Comparison of ENCODE assay signal across 8 mouse cellular contexts in genomic region chr6:134791251-134792118, GRCm38 (mm10). TPM values are rescaled to one million over a fixed set of nuclear protein-coding genes. Genes with fewer than 3 reads are reported as not detected.
DNase-seq lines count a peak whose midpoint lies in the region; ATAC-seq and TF ChIP-seq lines count a peak whose summit lies in the region.

No protein-coding gene starts in this region.

- H3K27me3 ChIP-seq in liver, postnatal 0 days (ENCODE audit: insufficient read depth, low read length) = no peaks in the 10 kb centered on the region
- H3K27me3 ChIP-seq in neural tube, embryonic 11.5 days (ENCODE audit: control insufficient read depth, insufficient read depth, low read length) = no peaks in the 10 kb centered on the region

- H3K36me3 ChIP-seq in liver, postnatal 0 days (replicated peaks; ENCODE audit: insufficient read depth, low read length) = no peaks in the 10 kb centered on the region
- H3K36me3 ChIP-seq in neural tube, embryonic 11.5 days (ENCODE audit: control insufficient read depth, insufficient read depth, low read length) = no peaks in the 10 kb centered on the region

- TF ChIP-seq CTCF in liver, postnatal 0 days (IDR thresholded peaks at IDR 0.05; ENCODE audit: low read depth) = no peak

- peak; percentile 38 for ATAC-seq in liver, postnatal 0 days
- no peak for ATAC-seq in neural tube, embryonic 11.5 days (ENCODE audit: insufficient read depth, low FRiP score, low TSS enrichment)

- H3K9me3 ChIP-seq in liver, postnatal 0 days (ENCODE audit: low read length) = no peaks in the 10 kb centered on the region
- no peaks in the 10 kb centered on the region for H3K9me3 ChIP-seq in neural tube, embryonic 11.5 days (ENCODE audit: control insufficient read depth, low read length)

- DNase-seq in CD4-positive, CD25-positive, alpha-beta regulatory T cell, adult 2 months (ENCODE audit: low read depth, low spot score) = peak; percentile 69
- DNase-seq in R1 (ENCODE audit: low read depth, low spot score) = peak; percentile 68
- DNase-seq in embryo, embryonic 10 days (ENCODE audit: low spot score) = peak; percentile 36
- peak; percentile 46 for DNase-seq in heart, adult 8-10 months (ENCODE audit: low spot score)
- DNase-seq in kidney, adult 11 months = peak; percentile 55
- DNase-seq in liver, postnatal 0 days = peak; percentile 53
- peak; percentile 41 for DNase-seq in neural tube, embryonic 11.5 days (ENCODE audit: low spot score)
- peak; percentile 47 for DNase-seq in yolk sac, embryonic 10.5 days (ENCODE audit: low spot score)

- TF ChIP-seq EP300 in liver, postnatal 0 days (IDR thresholded peaks at IDR 0.05; ENCODE audit: low read depth) = peak; percentile 44; the same call in 1 of the 2 replicates

- H3K27ac ChIP-seq in liver, postnatal 0 days (ENCODE audit: low read depth) = peak overlapping the region; percentile 99
- H3K27ac ChIP-seq in neural tube, embryonic 11.5 days (ENCODE audit: low read depth, low read length) = peak overlapping the region; percentile 89

- peak overlapping the region; percentile 92 for H3K4me2 ChIP-seq in liver, postnatal 0 days (ENCODE audit: low read depth, low read length)
- H3K4me2 ChIP-seq in neural tube, embryonic 11.5 days (ENCODE audit: low read depth) = peak overlapping the region; percentile 65

- H3K4me3 ChIP-seq in liver, postnatal 0 days (ENCODE audit: low read depth, low read length) = peak overlapping the region; percentile 93
- peak overlapping the region; percentile 83 for H3K4me3 ChIP-seq in neural tube, embryonic 11.5 days (ENCODE audit: low read depth, low read length)

- H3K9ac ChIP-seq in liver, postnatal 0 days (replicated peaks) = peak overlapping the region; percentile 99
- H3K9ac ChIP-seq in neural tube, embryonic 11.5 days (ENCODE audit: low read length) = peak overlapping the region; percentile 90

- under 1% methylated on average over 46 of the region's 46 CpGs for WGBS in liver, postnatal 0 days (ENCODE audit: insufficient replicate concordance)
- 1% methylated on average over 41 of the region's 46 CpGs for WGBS in neural tube, embryonic 11.5 days

- peaks cover 28% of the 10 kb centered on the region for H3K4me1 ChIP-seq in liver, postnatal 0 days (ENCODE audit: insufficient read depth)
- H3K4me1 ChIP-seq in neural tube, embryonic 11.5 days (ENCODE audit: control insufficient read depth, insufficient read depth, low read length) = no peaks in the 10 kb centered on the region; the same call in 1 of the 2 replicates

RNA-seq across cellular contexts. Expression of gene Dusp16, which starts 0.9 kb away (rescaled TPM):
- total RNA-seq in heart, adult 8-10 months (2022) = 10 to 100 TPM; 17.9 to 28.5 (median 22.5) TPM
- polyA plus RNA-seq in liver, postnatal 0 days (2015; fragmentation: Nextera tagmentation; extraction: Ambion mirVana) = 4.5 and 5.3 TPM in 2 replicates
- 16.7 and 16.8 TPM in 2 replicates for polyA plus RNA-seq in neural tube, embryonic 11.5 days (2014; fragmentation: Nextera tagmentation; extraction: Ambion mirVana)

RNA-seq across cellular contexts. Expression of gene Crebl2, which starts 38.5 kb away (rescaled TPM):
- total RNA-seq in heart, adult 8-10 months (2022) = 10 to 100 TPM; 14.6 to 20.1 (median 17.0) TPM
- 6.3 and 6.6 TPM in 2 replicates for polyA plus RNA-seq in liver, postnatal 0 days (2015; fragmentation: Nextera tagmentation; extraction: Ambion mirVana)
- polyA plus RNA-seq in neural tube, embryonic 11.5 days (2014; fragmentation: Nextera tagmentation; extraction: Ambion mirVana) = 1.1 and 1.5 TPM in 2 replicates
